Mouse (Mus musculus): Measurements from ENCODE around the gene Vps26c. TPM values are rescaled to one million over a fixed set of nuclear protein-coding genes. Genes with fewer than 3 reads are reported as not detected.
A peak's percentile ranks its signal among the peaks of the same experiment; 100 is the strongest.
"Not testable (repeated sequence)": the region's sequence is repeated elsewhere in the genome, so short reads cannot be mapped to it uniquely, and the experiment has no call there.

Vps26c gene
- total RNA-seq, 2 experiments from 2014 or later = 21.0 to 25.2 TPM

DNA sequence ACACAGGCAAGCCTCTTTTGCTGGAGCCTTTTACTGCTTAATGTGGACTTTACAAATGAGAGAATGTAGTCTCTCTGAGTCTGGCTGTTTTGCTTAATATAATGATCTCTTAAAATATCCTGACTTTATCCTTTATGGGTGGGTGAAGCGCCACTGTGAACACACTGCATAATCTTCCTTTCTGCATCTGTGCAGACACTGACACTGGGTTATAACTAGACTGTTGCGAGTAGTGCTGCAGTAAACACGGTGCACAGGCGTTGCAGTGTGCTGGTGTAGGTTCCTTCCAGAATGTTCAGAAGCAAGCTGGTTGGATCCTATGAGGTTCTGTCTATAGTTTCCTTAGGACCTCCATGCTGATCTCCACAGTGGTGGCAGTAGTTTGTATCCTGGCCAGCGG lies 37.3 kb downstream of the Vps26c start:
- no peak for DNase-seq

DNA sequence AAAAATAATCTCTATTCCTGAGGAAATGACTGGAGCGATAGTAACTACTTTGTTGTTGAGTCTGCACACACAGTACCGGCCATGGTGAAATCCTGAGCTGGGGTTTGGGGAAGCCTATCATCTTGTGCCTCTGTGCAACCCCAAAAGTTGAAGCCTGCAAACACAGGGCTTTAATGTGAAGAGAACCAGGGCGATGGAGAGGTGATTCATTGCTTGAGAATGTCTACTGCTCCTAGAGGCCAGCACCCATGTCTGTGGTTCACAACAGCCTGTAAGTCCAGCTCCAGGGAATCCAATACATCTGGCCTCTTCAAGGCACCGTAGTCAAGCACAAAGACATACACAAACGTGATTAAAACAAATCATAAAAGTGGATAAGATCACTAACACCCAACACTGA lies 39.3 kb downstream of the Vps26c start:
- no peak for DNase-seq

- DNase-seq = no peak
Observed at GRCm38 (mm10) chr16:94484752-94485535, 41.7 kb downstream of the Vps26c start.

DNA sequence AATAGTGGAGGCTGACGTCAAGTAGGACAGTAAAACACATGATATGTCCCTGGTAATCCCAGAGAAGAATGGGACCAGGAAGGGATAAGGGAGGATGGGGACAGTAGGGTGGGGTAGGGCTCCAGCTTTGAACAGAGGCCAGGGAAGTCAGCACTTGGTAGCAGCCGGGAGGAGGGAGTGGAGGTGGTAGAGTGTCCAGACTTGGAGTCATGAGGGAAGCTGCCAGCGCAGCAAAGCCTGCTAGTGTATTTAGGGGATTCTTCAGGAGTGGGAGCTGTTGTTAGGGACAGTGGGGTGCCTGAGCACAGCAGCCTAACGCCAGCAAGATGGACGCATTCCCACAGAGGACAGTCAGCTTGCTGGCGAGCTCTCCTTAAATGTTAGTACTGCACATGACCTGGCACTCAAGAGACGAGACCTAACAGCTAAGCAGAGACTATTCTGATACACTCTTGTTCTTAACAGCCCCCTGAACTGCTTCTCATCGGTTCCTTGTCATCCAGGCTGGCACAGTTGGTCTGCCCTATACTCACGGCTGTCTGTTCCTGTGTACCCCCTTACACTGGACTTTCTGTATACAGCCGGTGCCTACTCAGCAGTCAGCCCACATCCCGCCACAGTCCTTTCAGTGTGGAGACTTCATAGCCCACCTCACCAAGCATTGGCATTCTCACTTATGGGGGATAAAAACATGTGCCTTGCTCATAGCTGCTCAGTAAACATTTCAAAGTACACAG lies 53.4 kb downstream of the Vps26c start:
- DNase-seq = peak; percentile 46

- DNase-seq = peak; percentile 62
Observed at GRCm38 (mm10) chr16:94472515-94472951, 54.1 kb downstream of the Vps26c start.

GRCm38 (mm10) chr16:94468391-94468790 lies 58.2 kb downstream of the Vps26c start:
- DNase-seq = no peak

DNA sequence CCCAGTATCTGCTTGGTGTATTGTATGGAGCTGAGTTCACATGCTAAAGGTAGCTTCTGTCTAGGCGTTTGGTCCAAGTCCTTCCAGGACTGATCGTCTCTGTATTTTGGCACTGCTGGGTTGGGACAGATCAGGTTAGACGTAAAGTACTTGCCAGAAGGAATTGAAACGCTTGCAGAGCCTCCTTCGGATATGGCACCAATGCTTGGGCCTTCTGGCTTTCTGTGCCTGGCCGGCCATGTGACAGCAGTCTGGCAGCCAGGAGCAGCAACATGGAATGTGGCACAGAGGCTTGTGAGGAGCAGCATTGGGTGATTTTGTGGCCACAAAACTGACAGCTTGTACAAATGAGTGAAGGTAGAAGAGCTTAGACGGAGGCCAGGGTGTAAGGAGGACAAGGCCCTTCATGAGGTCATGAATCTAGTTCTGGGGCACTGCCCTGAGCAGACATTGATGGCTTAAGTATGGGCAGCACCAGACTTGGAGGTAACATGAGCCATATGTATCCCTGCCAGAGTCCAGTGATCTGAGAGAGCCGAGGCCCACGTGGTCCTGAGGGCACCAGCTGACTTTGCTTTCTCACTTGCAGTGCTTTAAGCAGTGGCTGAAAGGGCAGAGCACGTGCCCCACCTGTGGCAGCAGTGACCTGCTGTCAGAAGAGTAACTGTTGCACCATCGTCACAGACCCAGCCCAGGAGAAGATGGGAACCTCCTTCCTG lies 59.1 kb downstream of the Vps26c start:
- DNase-seq = peak; percentile 49

- DNase-seq = not testable (repeated sequence)
Observed at GRCm38 (mm10) chr16:94466317-94466716, 60.3 kb downstream of the Vps26c start.

DNA sequence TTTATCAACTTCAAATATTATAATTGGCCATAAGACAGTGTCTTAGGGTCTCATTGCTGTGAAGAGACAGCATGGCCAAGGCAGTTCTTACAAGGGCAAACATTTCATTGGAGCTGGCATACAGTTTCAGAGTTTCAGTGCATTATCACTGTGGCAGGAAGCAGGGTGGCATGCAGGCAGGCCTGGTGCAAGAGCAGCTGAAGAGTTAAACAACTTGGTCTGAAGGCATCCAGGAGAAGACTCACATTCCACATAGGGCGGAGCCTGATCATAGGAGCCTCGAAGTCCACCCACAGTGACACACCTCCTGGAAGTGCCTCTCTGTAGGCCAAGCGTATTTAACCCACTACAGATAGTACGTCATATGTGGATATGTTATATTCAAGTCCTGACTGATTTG lies 60.7 kb downstream of the Vps26c start:
- DNase-seq = no peak

- no peak for DNase-seq
Observed at GRCm38 (mm10) chr16:94464067-94464466, 62.6 kb downstream of the Vps26c start.

DNA sequence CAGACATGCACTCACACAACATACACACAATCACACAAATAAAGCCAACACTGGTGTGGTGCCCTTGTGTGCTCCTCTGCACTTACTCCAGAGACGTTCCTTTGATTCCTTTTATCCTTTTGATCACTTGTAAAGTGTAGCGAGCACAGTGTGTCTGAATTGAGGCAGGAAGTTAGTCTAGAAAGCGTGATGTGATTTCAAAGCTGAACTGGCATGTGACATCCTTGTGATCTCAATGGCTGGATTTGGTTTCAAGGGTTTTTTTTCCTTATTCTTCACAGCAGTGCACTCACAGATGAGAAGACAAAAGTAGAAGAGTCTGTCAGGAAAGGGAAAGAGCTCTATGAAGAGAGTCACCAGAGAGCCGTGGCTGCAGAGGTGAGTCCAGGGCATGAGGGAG lies 72.5 kb downstream of the Vps26c start:
- DNase-seq = no peak

DNA sequence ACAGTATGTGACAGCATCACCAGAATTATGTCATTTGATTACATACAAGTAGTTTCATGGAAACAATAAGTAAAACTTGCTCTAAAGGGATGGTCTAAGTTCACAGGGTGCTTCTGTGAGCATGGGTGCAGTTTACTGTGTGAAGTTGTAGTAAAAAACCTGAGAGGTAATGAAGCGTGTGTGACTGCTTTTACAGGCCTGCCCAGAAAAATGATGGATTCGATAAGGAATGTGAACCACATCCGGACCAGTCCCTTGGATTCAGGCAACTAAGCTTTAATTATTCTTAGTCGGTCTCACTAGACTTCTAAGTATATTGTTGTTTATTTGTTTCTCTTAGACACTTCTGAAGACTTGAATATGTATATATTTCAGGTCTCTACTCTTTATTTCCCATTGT lies 73.9 kb downstream of the Vps26c start:
- DNase-seq = no peak

DNA sequence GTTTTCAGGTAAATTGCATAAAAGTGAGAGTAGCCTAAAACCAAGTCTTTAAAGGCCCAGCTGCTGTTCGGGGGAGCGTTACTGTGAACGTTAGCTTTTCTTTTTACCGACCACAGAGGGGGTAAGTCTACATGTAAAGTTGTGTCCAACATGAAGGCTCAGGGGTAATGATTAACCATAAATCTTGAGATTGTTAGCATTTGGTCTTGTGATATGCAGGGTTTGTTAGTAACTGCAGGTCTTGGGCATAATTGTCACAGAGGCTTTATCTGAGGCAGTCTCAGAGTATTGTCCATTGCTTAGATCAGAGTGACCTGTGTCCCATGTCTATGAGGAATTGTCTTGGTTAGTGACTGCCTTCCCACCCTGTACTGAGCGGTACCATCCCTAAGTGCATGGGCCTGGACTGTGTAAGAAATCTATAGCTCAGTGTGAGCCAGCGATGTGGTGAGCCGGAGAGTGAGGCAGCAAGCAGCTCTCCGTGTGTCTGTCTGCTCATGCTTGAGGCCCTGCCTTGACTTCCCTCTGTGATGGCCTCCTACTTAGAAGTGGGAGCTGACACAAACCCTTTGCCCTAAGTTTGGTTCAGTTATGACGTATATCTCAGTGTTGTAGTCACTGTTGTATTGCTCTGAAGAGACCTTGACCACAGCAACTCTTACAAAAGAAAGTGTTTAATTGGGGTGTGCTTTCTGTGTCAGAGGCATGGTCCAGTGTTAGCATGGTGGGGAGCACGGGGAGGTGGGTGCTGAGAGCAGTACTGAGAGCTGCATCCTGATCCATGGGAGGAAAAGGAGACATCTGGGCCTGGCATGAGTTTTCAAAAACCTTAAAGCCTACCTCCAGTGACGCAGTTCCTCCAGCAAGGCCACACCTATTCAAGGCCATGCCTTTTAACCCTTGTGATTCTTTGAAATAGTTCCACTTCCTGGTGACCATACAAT lies 74.8 kb downstream of the Vps26c start:
- no peak for DNase-seq

DNA sequence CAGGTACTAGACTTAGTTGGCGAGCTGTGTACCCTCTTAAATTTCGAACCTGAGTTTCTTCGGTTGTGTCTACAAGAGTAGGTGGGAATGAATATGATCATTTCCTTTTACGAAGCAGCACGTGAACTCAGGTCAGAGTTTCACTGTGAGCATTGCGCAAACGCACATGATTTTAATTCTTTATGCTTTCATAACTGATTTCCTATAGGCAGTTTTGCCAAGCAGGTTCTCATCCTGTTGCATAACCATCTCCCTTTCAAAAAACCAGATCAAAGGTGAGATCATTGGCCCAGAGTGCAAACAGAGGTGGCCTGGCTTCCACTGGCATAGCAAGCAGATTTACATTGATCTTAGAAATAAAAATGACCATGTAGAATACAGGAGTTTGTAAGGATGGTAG lies 77.0 kb downstream of the Vps26c start:
- DNase-seq = no peak

GRCm38 (mm10) chr16:94449151-94449550 lies 77.5 kb downstream of the Vps26c start:
- DNase-seq = no peak

Other genes with a start within 250 kb of the Vps26c start
- 1 to 10 TPM; 7.0 to 7.7 TPM for gene Hlcs, start 213.3 kb downstream of the Vps26c start, total RNA-seq (2021)
- 1 to 10 TPM; 1.9 to 3.4 TPM for gene Ripply3, start 198.4 kb downstream of the Vps26c start, total RNA-seq (2021)
- 100 to 1,000 TPM; 103 to 128 TPM for gene Ttc3, start 156.2 kb downstream of the Vps26c start, total RNA-seq (2021)
- 100 to 1,000 TPM; 144 to 146 TPM for gene Pigp, start 155.0 kb downstream of the Vps26c start, total RNA-seq (2021)
- gene Dyrk1a, start 43.2 kb upstream of the Vps26c start, total RNA-seq (2021) = 10 to 100 TPM; 83.9 to 93.5 TPM